Mouse (Mus musculus) neural tube, embryonic 13.5 days (tissue): ENCODE measurements at regions not wholly inside any gene's neighbourhood (a gene's known extent, or its start where the extent isn't known, plus 50 kb on each side); places are given as distances from the start of the nearest gene placed in this dataset.

Source experiments
- ATAC-seq: fragments of 200-750 bp; cut with Nextera tagmentation; 2 replicates; pipeline ENCODE4 v1.8.0; 2017; ENCODE audit warnings: low read depth, mild to moderate bottlenecking, moderate TSS enrichment, moderate library complexity
- H3K27ac ChIP-seq: fragments of 300-500 bp; sonication (generic); replicated peaks from 2 replicates; pipeline ENCODE4 v1.5.1; 2015; ENCODE audit warnings: moderate library complexity, mild to moderate bottlenecking, inconsistent platforms
- H3K27me3 ChIP-seq: fragments of 300-500 bp; sonication (generic); 2 replicates; pipeline ENCODE4 v1.6.1; 2015; ENCODE audit warnings: mild to moderate bottlenecking, inconsistent platforms
- H3K36me3 ChIP-seq: fragments of 300-500 bp; sonication (generic); 2 replicates; pipeline ENCODE4 v1.6.1; 2015; ENCODE audit warnings: mild to moderate bottlenecking, inconsistent platforms
- H3K4me1 ChIP-seq: fragments of 300-500 bp; sonication (generic); replicated peaks from 2 replicates; pipeline ENCODE4 v1.6.1; 2015; ENCODE audit warnings: inconsistent platforms
- H3K4me2 ChIP-seq: fragments of 300-500 bp; sonication (generic); 2 replicates; pipeline ENCODE4 v1.6.1; 2015; ENCODE audit warnings: inconsistent platforms, mild to moderate bottlenecking, moderate library complexity
- H3K4me3 ChIP-seq: fragments of 300-500 bp; sonication (generic); 2 replicates; pipeline ENCODE4 v1.5.1; 2015; ENCODE audit warnings: mild to moderate bottlenecking, inconsistent platforms
- H3K9ac ChIP-seq: fragments of 300-500 bp; sonication (generic); 2 replicates; pipeline ENCODE4 v1.6.1; 2015; ENCODE audit warnings: moderate library complexity, mild to moderate bottlenecking, inconsistent platforms
- H3K9me3 ChIP-seq: fragments of 300-500 bp; sonication (generic); 2 replicates; pipeline ENCODE4 v1.6.1; 2016; ENCODE audit warnings: inconsistent platforms
- WGBS: fragments of 180-500 bp; shearing (Covaris S2); methylation state at CpG from one replicate; pipeline ENCODE4 v1.1.7; 2015; 5-methylcytosine and 5-hydroxymethylcytosine counted together

GRCm38 (mm10) chr2:79130660-79131059 lies 124.6 kb upstream of the Itga4 start:
- no peaks in the 10 kb centered on the region for H3K9me3 ChIP-seq
- H3K4me3 ChIP-seq = no peak overlapping the region
- no peaks in the 10 kb centered on the region for H3K4me1 ChIP-seq
- H3K27me3 ChIP-seq = no peaks in the 10 kb centered on the region
- no peak overlapping the region for H3K9ac ChIP-seq
- H3K27ac ChIP-seq = no peak overlapping the region
- no peak for ATAC-seq
- no peaks in the 10 kb centered on the region for H3K36me3 ChIP-seq
- no peak overlapping the region for H3K4me2 ChIP-seq
- 97% methylated on average over 7 of the region's 7 CpGs for WGBS

GRCm38 (mm10) chr2:79131235-79131634 lies 124.0 kb upstream of the Itga4 start:
- Histone ChIP-seq H3K9ac (no peak overlapping the region), H3K4me2 (no peak overlapping the region), H3K27ac (no peak overlapping the region), H3K4me1 (no peaks in the 10 kb centered on the region), H3K27me3 (no peaks in the 10 kb centered on the region), H3K36me3 (no peaks in the 10 kb centered on the region), H3K9me3 (no peaks in the 10 kb centered on the region), H3K4me3 (no peak overlapping the region)
- ATAC-seq = no peak
- WGBS = 65% methylated on average over 2 of the region's 2 CpGs

- WGBS = 57% methylated on average over 5 of the region's 5 CpGs
- no peaks in the 10 kb centered on the region for H3K9me3 ChIP-seq
Measured at GRCm38 (mm10) chr2:79131743-79132517, 123.3 kb upstream of the Itga4 start.

GRCm38 (mm10) chr2:79132518-79132845 lies 122.7 kb upstream of the Itga4 start:
- WGBS = 56% methylated on average over 3 of the region's 3 CpGs
- Histone ChIP-seq H3K27me3 (no peaks in the 10 kb centered on the region), H3K9ac (no peak overlapping the region), H3K4me3 (no peak overlapping the region), H3K27ac (no peak overlapping the region), H3K36me3 (no peaks in the 10 kb centered on the region), H3K4me1 (no peaks in the 10 kb centered on the region), H3K9me3 (no peaks in the 10 kb centered on the region), H3K4me2 (no peak overlapping the region)
- ATAC-seq = no peak

More at GRCm38 (mm10) chr2:79131743-79132517, 123.3 kb upstream of the Itga4 start:
- ATAC-seq = no peak
- Histone ChIP-seq H3K4me3 (no peak overlapping the region), H3K9ac (no peak overlapping the region), H3K36me3 (no peaks in the 10 kb centered on the region), H3K4me2 (no peak overlapping the region), H3K4me1 (no peaks in the 10 kb centered on the region), H3K27me3 (no peaks in the 10 kb centered on the region), H3K27ac (no peak overlapping the region)

- H3K4me3 ChIP-seq = no peak overlapping the region
- H3K9me3 ChIP-seq = no peaks in the 10 kb centered on the region
- no peak overlapping the region for H3K9ac ChIP-seq
- no peaks in the 10 kb centered on the region for H3K27me3 ChIP-seq
- no peaks in the 10 kb centered on the region for H3K36me3 ChIP-seq
- H3K4me1 ChIP-seq = no peaks in the 10 kb centered on the region
- no peak overlapping the region for H3K4me2 ChIP-seq
- no peak for ATAC-seq
- 86% methylated on average over 5 of the region's 5 CpGs for WGBS
- H3K27ac ChIP-seq = no peak overlapping the region
Measured at GRCm38 (mm10) chr2:79134281-79134680, 120.9 kb upstream of the Itga4 start.

- no peaks in the 10 kb centered on the region for H3K4me1 ChIP-seq
- no peak overlapping the region for H3K4me3 ChIP-seq
- H3K27ac ChIP-seq = no peak overlapping the region
- 79% methylated on average over 2 of the region's 2 CpGs for WGBS
- H3K9me3 ChIP-seq = no peaks in the 10 kb centered on the region
- H3K36me3 ChIP-seq = no peaks in the 10 kb centered on the region
- no peak for ATAC-seq
- H3K9ac ChIP-seq = no peak overlapping the region
- no peak overlapping the region for H3K4me2 ChIP-seq
- H3K27me3 ChIP-seq = no peaks in the 10 kb centered on the region
Measured at GRCm38 (mm10) chr2:79135986-79136385, 119.2 kb upstream of the Itga4 start.

GRCm38 (mm10) chr2:79136619-79137458 lies 118.4 kb upstream of the Itga4 start:
- Histone ChIP-seq H3K4me2 (no peak overlapping the region), H3K27ac (no peak overlapping the region), H3K36me3 (no peaks in the 10 kb centered on the region), H3K4me1 (no peaks in the 10 kb centered on the region), H3K27me3 (no peaks in the 10 kb centered on the region), H3K9me3 (no peaks in the 10 kb centered on the region), H3K9ac (no peak overlapping the region), H3K4me3 (no peak overlapping the region)
- no peak for ATAC-seq
- WGBS = 88% methylated on average over 12 of the region's 12 CpGs

GRCm38 (mm10) chr2:79137694-79138171 lies 117.5 kb upstream of the Itga4 start:
- no peaks in the 10 kb centered on the region for H3K4me1 ChIP-seq
- H3K27me3 ChIP-seq = no peaks in the 10 kb centered on the region
- H3K9ac ChIP-seq = no peak overlapping the region
- H3K9me3 ChIP-seq = no peaks in the 10 kb centered on the region
- H3K4me3 ChIP-seq = no peak overlapping the region
- no peak overlapping the region for H3K27ac ChIP-seq
- no peak overlapping the region for H3K4me2 ChIP-seq
- ATAC-seq = no peak
- no peaks in the 10 kb centered on the region for H3K36me3 ChIP-seq
- 70% methylated on average over 6 of the region's 6 CpGs for WGBS

- H3K4me3 ChIP-seq = no peak overlapping the region
- no peaks in the 10 kb centered on the region for H3K36me3 ChIP-seq
- WGBS = 89% methylated on average over 8 of the region's 8 CpGs
- H3K4me1 ChIP-seq = no peaks in the 10 kb centered on the region
- no peaks in the 10 kb centered on the region for H3K27me3 ChIP-seq
- H3K9ac ChIP-seq = no peak overlapping the region
- no peaks in the 10 kb centered on the region for H3K9me3 ChIP-seq
- no peak for ATAC-seq
- H3K27ac ChIP-seq = no peak overlapping the region
- no peak overlapping the region for H3K4me2 ChIP-seq
Measured at GRCm38 (mm10) chr2:79138368-79139109, 116.7 kb upstream of the Itga4 start.

- no peaks in the 10 kb centered on the region for H3K27me3 ChIP-seq
- no peaks in the 10 kb centered on the region for H3K9me3 ChIP-seq
- H3K27ac ChIP-seq = no peak overlapping the region
- no peak overlapping the region for H3K9ac ChIP-seq
- no peaks in the 10 kb centered on the region for H3K36me3 ChIP-seq
- no peak overlapping the region for H3K4me2 ChIP-seq
- no peak for ATAC-seq
- H3K4me3 ChIP-seq = no peak overlapping the region
- no peaks in the 10 kb centered on the region for H3K4me1 ChIP-seq
- WGBS = 53% methylated on average over 7 of the region's 7 CpGs
Measured at GRCm38 (mm10) chr2:79141961-79142360, 113.3 kb upstream of the Itga4 start.

GRCm38 (mm10) chr2:79143196-79143595 lies 112.0 kb upstream of the Itga4 start:
- H3K9me3 ChIP-seq = no peaks in the 10 kb centered on the region
- 88% methylated on average over 3 of the region's 3 CpGs for whole genome bisulfite sequencing
- no peak for ATAC-seq

GRCm38 (mm10) chr2:79145897-79146296 lies 109.3 kb upstream of the Itga4 start:
- H3K27ac ChIP-seq = no peak overlapping the region
- H3K9me3 ChIP-seq = no peaks in the 10 kb centered on the region
- H3K27me3 ChIP-seq = no peaks in the 10 kb centered on the region
- no peak overlapping the region for H3K4me2 ChIP-seq
- no peak overlapping the region for H3K4me3 ChIP-seq
- H3K4me1 ChIP-seq = no peaks in the 10 kb centered on the region
- ATAC-seq = no peak
- no peaks in the 10 kb centered on the region for H3K36me3 ChIP-seq
- no peak overlapping the region for H3K9ac ChIP-seq
- 74% methylated on average over 1 of the region's 1 CpGs for WGBS

More at GRCm38 (mm10) chr2:79143196-79143595, 112.0 kb upstream of the Itga4 start:
- no peak overlapping the region for H3K4me2 ChIP-seq
- H3K36me3 ChIP-seq = no peaks in the 10 kb centered on the region
- no peak overlapping the region for H3K9ac ChIP-seq
- H3K4me3 ChIP-seq = no peak overlapping the region
- H3K27ac ChIP-seq = no peak overlapping the region
- H3K4me1 ChIP-seq = no peaks in the 10 kb centered on the region
- no peaks in the 10 kb centered on the region for H3K27me3 ChIP-seq
